Mouse (Mus musculus): ENCODE data around the gene Dnah10. TPM values are rescaled to one million over a fixed set of nuclear protein-coding genes. Genes with fewer than 3 reads are reported as not detected.

Dnah10 gene
- polyA plus RNA-seq, 1 experiment, result 0.62 TPM

- no peak for DNase-seq (ENCODE audit: low read depth)
Measured at GRCm38 (mm10) chr5:124868981-124869380, 144.1 kb downstream of the Dnah10 start.

- no peak for DNase-seq (ENCODE audit: low read depth)
Measured at GRCm38 (mm10) chr5:124872033-124872432, 147.1 kb downstream of the Dnah10 start.

GRCm38 (mm10) chr5:124873096-124873495 lies 148.2 kb downstream of the Dnah10 start:
- DNase-seq (ENCODE audit: low read depth), result no peak

- no peak for DNase-seq (ENCODE audit: low read depth)
Measured at GRCm38 (mm10) chr5:124873890-124874601, 149.2 kb downstream of the Dnah10 start.

- no peak for DNase-seq (ENCODE audit: low read depth)
Measured at GRCm38 (mm10) chr5:124879251-124879650, 154.4 kb downstream of the Dnah10 start.

GRCm38 (mm10) chr5:124879801-124880200 lies 154.9 kb downstream of the Dnah10 start:
- DNase-seq (ENCODE audit: low read depth), result no peak

GRCm38 (mm10) chr5:124883877-124884276 lies 159.0 kb downstream of the Dnah10 start:
- no peak for DNase-seq (ENCODE audit: low read depth)

Other genes starting within 250 kb of the Dnah10 start
- gene Rilpl2, start 246.7 kb upstream of the Dnah10 start, polyA plus RNA-seq (2012; rRNA removed), result 20.5 and 21.6 TPM in 2 replicates
- gene Snrnp35, start 242.0 kb upstream of the Dnah10 start, polyA plus RNA-seq (2012; rRNA removed), result 4.5 and 5.1 TPM in 2 replicates
- 19.3 and 28.8 TPM in 2 replicates for gene Rilpl1, start 193.7 kb upstream of the Dnah10 start, polyA plus RNA-seq (2012; rRNA removed)
- gene Tmed2, start 184.4 kb upstream of the Dnah10 start, polyA plus RNA-seq (2012; rRNA removed), result 159 and 206 TPM in 2 replicates
- 10.5 and 10.8 TPM in 2 replicates for gene Ddx55, start 172.2 kb upstream of the Dnah10 start, polyA plus RNA-seq (2012; rRNA removed)
- 23.7 and 29.9 TPM in 2 replicates for gene Eif2b1, start 146.0 kb upstream of the Dnah10 start, polyA plus RNA-seq (2012; rRNA removed)
- gene Gtf2h3, start 145.9 kb upstream of the Dnah10 start, polyA plus RNA-seq (2012; rRNA removed), result 43.2 and 47.4 TPM in 2 replicates
- 32.4 and 37.6 TPM in 2 replicates for gene Atp6v0a2, start 96.5 kb upstream of the Dnah10 start, polyA plus RNA-seq (2012; rRNA removed)
- gene Ccdc92, start 137.3 kb downstream of the Dnah10 start, polyA plus RNA-seq (2012; rRNA removed), result 6.6 and 10.5 TPM in 2 replicates
- gene Zfp664, start 137.6 kb downstream of the Dnah10 start, polyA plus RNA-seq (2012; rRNA removed), result 21.9 and 25.4 TPM in 2 replicates

Data from gonadal fat pad, adult 2 months (tissue).